Mouse (Mus musculus): ENCODE results near the gene Trim45. TPM values are rescaled to one million over a fixed set of nuclear protein-coding genes. Genes with fewer than 3 reads are reported as not detected.

The Trim45 gene
- total and polyA plus RNA-seq, 3 experiments, result 2.5 to 3.7 TPM; not detected in 1

- Histone ChIP-seq H3K9ac (ENCODE audit: control insufficient read depth, low read depth, low read length, poor library complexity, severe bottlenecking) (no peak overlapping the region), H3K36me3 (ENCODE audit: control insufficient read depth in 1 of 2, insufficient read depth in 2 of 2, low read length in 2 of 2) (no peaks in the 10 kb centered on the region), H3K27me3 (ENCODE audit: control insufficient read depth in 1 of 2, insufficient read depth in 2 of 2, low read length in 2 of 2) (no peaks in the 10 kb centered on the region), H3K4me3 (ENCODE audit: control insufficient read depth in 1 of 2, insufficient read depth in 1 of 2, low read depth in 2 of 2, low read length in 2 of 2) (no peak overlapping the region), H3K27ac (ENCODE audit: control insufficient read depth, low read depth, low read length) (no peak overlapping the region), H3K9me3 (replicated peaks; ENCODE audit: insufficient read depth, low read length) (no peaks in the 10 kb centered on the region), H3K4me1 (ENCODE audit: control insufficient read depth in 1 of 2, insufficient read depth in 2 of 2, low read length in 2 of 2) (no peaks in the 10 kb centered on the region), H3K79me2 (ENCODE audit: control insufficient read depth, insufficient read depth, low read length, poor library complexity) (no peaks in the 10 kb centered on the region)
- TF ChIP-seq MAFK (IDR thresholded peaks at IDR 0.05; ENCODE audit: borderline replicate concordance, low read depth, low read length) (no peak), TBP (IDR thresholded peaks at IDR 0.05; ENCODE audit: low read depth, low read length) (no peak)
- no peak for DNase-seq (ENCODE audit: low read depth, low spot score)
Measured at GRCm38 (mm10) chr3:100890406-100890805, 31.6 kb upstream of the Trim45 start.

GRCm38 (mm10) chr3:100892383-100893335, 29.3 kb upstream of the Trim45 start:
- DNase-seq (ENCODE audit: low read depth, low spot score), result no peak
- no peak overlapping the region for H3K4me3 ChIP-seq (ENCODE audit: control insufficient read depth in 1 of 2, insufficient read depth in 1 of 2, low read depth in 2 of 2, low read length in 2 of 2)
- no peaks in the 10 kb centered on the region for H3K36me3 ChIP-seq (ENCODE audit: control insufficient read depth in 1 of 2, insufficient read depth in 2 of 2, low read length in 2 of 2)
- no peaks in the 10 kb centered on the region; a peak in 1 of 4 replicates for H3K27me3 ChIP-seq (ENCODE audit: control insufficient read depth in 1 of 2, insufficient read depth in 2 of 2, low read length in 2 of 2)
- H3K79me2 ChIP-seq (ENCODE audit: control insufficient read depth, insufficient read depth, low read length, poor library complexity), result no peaks in the 10 kb centered on the region
- H3K4me1 ChIP-seq (ENCODE audit: control insufficient read depth in 1 of 2, insufficient read depth in 2 of 2, low read length in 2 of 2), result no peaks in the 10 kb centered on the region
- H3K27ac ChIP-seq (ENCODE audit: control insufficient read depth, low read depth, low read length), result no peak overlapping the region
- TF ChIP-seq BHLHE40 (IDR thresholded peaks at IDR 0.05; ENCODE audit: borderline replicate concordance, low read depth, low read length) (no peak), EP300 (IDR thresholded peaks at IDR 0.05; ENCODE audit: low read depth in 1 of 2, low read length in 2 of 2) (no peak), ELF1 (IDR thresholded peaks at IDR 0.05; ENCODE audit: low read depth, low read length) (no peak), MAX (IDR thresholded peaks at IDR 0.05; ENCODE audit: low read length) (no peak), RAD21 (IDR thresholded peaks at IDR 0.05; ENCODE audit: low read depth, low read length) (no peak), USF1 (IDR thresholded peaks at IDR 0.05; ENCODE audit: low read depth, low read length) (no peak), NELFE (IDR thresholded peaks at IDR 0.05; ENCODE audit: low read depth, low read length) (no peak), MXI1 (IDR thresholded peaks at IDR 0.05; ENCODE audit: low read depth, low read length) (no peak), MYB (IDR thresholded peaks at IDR 0.05; ENCODE audit: low read depth, low read length) (no peak), ZKSCAN1 (IDR thresholded peaks at IDR 0.05; ENCODE audit: low read depth, low read length) (no peak), SIN3A (IDR thresholded peaks at IDR 0.05; ENCODE audit: low read length) (no peak), ETS1 (IDR thresholded peaks at IDR 0.05; ENCODE audit: low read depth, low read length) (no peak), SMC3 (IDR thresholded peaks at IDR 0.05; ENCODE audit: low read depth, low read length) (no peak), TCF12 (IDR thresholded peaks at IDR 0.05; ENCODE audit: low read depth, low read length) (no peak), GABPA (IDR thresholded peaks at IDR 0.05; ENCODE audit: low read depth, low read length) (no peak), POLR2A (IDR thresholded peaks at IDR 0.05; ENCODE audit: control insufficient read depth in 1 of 2, insufficient read depth in 1 of 2, low read depth in 1 of 2, low read length in 2 of 2, poor library complexity in 1 of 2) (no peak), ZNF384 (IDR thresholded peaks at IDR 0.05; ENCODE audit: low read depth, low read length) (no peak), E2F4 (IDR thresholded peaks at IDR 0.05; ENCODE audit: borderline replicate concordance, low read depth, low read length) (no peak)
- H3K9me3 ChIP-seq (replicated peaks; ENCODE audit: insufficient read depth, low read length), result no peaks in the 10 kb centered on the region
- H3K9ac ChIP-seq (ENCODE audit: control insufficient read depth, low read depth, low read length, poor library complexity, severe bottlenecking), result no peak overlapping the region
